Mouse (Mus musculus): ENCODE measurements around the gene Ube2d1.

DNA sequence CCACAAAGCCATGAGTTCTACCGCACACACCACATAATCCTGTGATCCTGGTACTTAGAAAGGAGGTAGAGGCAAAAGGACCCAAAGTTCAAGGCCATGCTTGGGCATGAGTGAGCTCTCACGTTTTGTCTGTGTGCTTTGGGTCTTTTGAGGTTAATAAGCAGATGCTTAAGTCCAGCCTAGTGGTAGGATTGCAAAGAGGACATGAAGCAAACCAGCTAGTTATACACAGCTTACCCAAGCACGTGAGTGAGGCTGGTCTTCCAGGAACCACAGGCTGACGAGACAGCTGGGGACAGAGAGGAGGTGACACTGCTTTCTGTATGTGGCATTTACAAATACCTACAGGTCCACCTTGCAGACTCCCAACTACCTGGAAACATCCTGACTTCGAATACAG is 32.6 kb downstream of the Ube2d1 start:
- TF ChIP-seq CTCF (IDR thresholded peaks at IDR 0.05; ENCODE audit: low read depth) (no peak), EP300 (IDR thresholded peaks at IDR 0.05; ENCODE audit: low read depth) (no peak)

All from liver, embryonic 14.5 days (tissue).